Mouse (Mus musculus) embryonic facial prominence, embryonic 12.5 days (tissue): Measurements from ENCODE around the gene Mansc4. TPM values are rescaled to one million over a fixed set of nuclear protein-coding genes. Genes with fewer than 3 reads are reported as not detected.

Experiments
- ATAC-seq: fragments of 200-750 bp; cut with Nextera tagmentation; 2 replicates; pipeline ENCODE4 v1.8.0; 2017; ENCODE audit not compliant: insufficient number of reproducible peaks, insufficient read depth, low FRiP score, low TSS enrichment
- H3K27ac ChIP-seq: fragments of 300-500 bp; sonication (generic); 2 replicates; pipeline ENCODE4 v1.5.1; 2016; ENCODE audit warnings: mild to moderate bottlenecking
- H3K27me3 ChIP-seq: fragments of 300-500 bp; sonication (generic); 2 replicates; pipeline ENCODE4 v1.6.1; 2016; ENCODE audit warnings: mild to moderate bottlenecking, moderate library complexity
- H3K36me3 ChIP-seq: fragments of 300-500 bp; sonication (generic); 2 replicates; pipeline ENCODE4 v1.6.1; 2016; ENCODE audit warnings: mild to moderate bottlenecking
- H3K4me1 ChIP-seq: fragments of 300-500 bp; sonication (generic); 2 replicates; pipeline ENCODE4 v1.6.1; 2016
- H3K4me2 ChIP-seq: fragments of 300-500 bp; sonication (generic); replicated peaks from 2 replicates; pipeline ENCODE4 v1.6.1; 2016; ENCODE audit warnings: mild to moderate bottlenecking, moderate library complexity
- H3K4me3 ChIP-seq: fragments of 300-500 bp; sonication (generic); 2 replicates; pipeline ENCODE4 v1.5.1; 2016; ENCODE audit warnings: mild to moderate bottlenecking
- H3K9ac ChIP-seq: fragments of 300-500 bp; sonication (generic); 2 replicates; pipeline ENCODE4 v1.6.1; 2016; ENCODE audit warnings: mild to moderate bottlenecking, moderate library complexity
- H3K9me3 ChIP-seq: fragments of 300-500 bp; sonication (generic); 2 replicates; pipeline ENCODE4 v1.6.1; 2016; ENCODE audit warnings: mild to moderate bottlenecking, moderate library complexity
- WGBS: fragments of 180-500 bp; shearing (Covaris S2); methylation state at CpG from one replicate; pipeline ENCODE4 v1.1.7; 2016; 5-methylcytosine and 5-hydroxymethylcytosine counted together
- polyA plus RNA-seq: library from polyadenylated mRNA; unstranded; fragments of >200 nt; fragmentation: Nextera tagmentation; extraction: Ambion mirVana; gene quantifications from 2 replicates; pipeline ENCODE4 v1.2.1, GENCODE M21; 2016

Gene Mansc4
- polyA plus RNA-seq, 1 experiment from 2014 or later: 2.7 TPM

DNA sequence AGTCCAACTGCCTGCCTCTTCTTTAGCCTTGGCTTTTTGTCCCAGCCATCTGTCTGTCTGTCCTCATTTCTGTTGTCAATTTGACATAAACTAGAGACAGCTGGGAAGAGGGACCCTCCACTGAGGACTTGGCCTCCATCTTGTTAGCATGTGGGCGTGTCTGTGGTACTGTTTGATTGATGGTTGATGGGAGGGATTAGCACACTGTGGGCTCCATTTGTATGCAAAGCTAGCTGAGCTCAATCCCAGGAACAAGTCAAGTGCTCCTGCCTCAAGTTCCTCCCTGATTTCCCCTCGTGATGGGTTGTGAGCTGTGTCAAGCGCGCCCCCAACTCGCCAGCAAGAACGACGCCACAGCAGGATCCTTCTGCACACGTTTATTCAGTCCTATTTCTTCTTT, 10.0 kb downstream of the Mansc4 start:
- Histone ChIP-seq H3K27ac (no peak overlapping the region), H3K4me1 (no peaks in the 10 kb centered on the region), H3K4me2 (no peak overlapping the region), H3K27me3 (no peaks in the 10 kb centered on the region), H3K9ac (no peak overlapping the region), H3K4me3 (no peak overlapping the region), H3K9me3 (no peaks in the 10 kb centered on the region), H3K36me3 (peaks cover 18% of the 10 kb centered on the region)
- no peak for ATAC-seq
- 85% methylated on average over 8 of the region's 8 CpGs for WGBS

GRCm38 (mm10) chr6:147075808-147076387, 10.9 kb downstream of the Mansc4 start:
- Histone ChIP-seq H3K9ac (no peak overlapping the region), H3K4me3 (no peak overlapping the region), H3K9me3 (no peaks in the 10 kb centered on the region), H3K27me3 (no peaks in the 10 kb centered on the region), H3K27ac (no peak overlapping the region), H3K4me1 (no peaks in the 10 kb centered on the region), H3K36me3 (peaks cover 22% of the 10 kb centered on the region), H3K4me2 (no peak overlapping the region)
- no peak for ATAC-seq
- 61% methylated on average over 5 of the region's 5 CpGs for WGBS

GRCm38 (mm10) chr6:147064944-147065261, 21.9 kb downstream of the Mansc4 start:
- H3K9me3 ChIP-seq: no peaks in the 10 kb centered on the region
- no peak overlapping the region for H3K4me3 ChIP-seq
- no peaks in the 10 kb centered on the region for H3K27me3 ChIP-seq
- no peak overlapping the region for H3K4me2 ChIP-seq
- no peak overlapping the region for H3K9ac ChIP-seq
- peaks cover 45% of the 10 kb centered on the region for H3K36me3 ChIP-seq
- H3K4me1 ChIP-seq: no peaks in the 10 kb centered on the region; the same call in 1 of the 2 replicates
- no peak for ATAC-seq
- H3K27ac ChIP-seq: no peak overlapping the region
- WGBS: 84% methylated on average over 6 of the region's 6 CpGs

DNA sequence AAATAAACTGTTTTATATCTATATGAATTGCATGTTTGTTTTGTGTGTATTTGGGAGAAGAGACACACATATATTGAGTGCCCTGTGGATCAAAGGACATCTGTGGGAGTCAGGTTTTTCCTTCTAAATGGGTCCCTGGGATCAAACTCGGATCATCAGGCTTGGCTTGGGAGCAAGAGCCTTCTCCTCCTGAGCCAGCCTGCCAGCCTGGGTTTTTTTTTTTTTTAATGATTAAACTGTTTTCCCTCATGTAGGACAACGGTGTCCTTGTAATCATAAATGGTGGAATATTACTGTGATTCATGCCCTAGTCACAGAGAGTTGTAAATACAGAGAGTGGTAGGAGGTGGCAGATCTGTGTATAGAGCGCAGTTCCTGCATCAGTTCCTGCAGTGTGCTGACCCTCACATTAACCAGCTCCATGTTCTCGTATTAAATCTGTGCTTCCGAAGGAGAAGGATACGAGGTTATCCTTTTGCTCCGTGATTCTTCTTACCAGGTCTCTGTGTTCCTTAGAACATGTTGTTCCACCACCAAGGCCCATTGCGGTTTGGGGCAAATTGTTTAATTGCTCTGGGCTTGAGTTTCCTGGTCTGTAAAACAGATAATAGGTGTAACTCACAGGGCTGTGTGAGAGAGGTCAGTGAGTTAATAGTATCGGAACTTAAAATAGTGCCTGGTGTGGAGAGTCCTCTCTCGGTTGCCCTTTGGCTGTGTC, 22.4 kb downstream of the Mansc4 start:
- Histone ChIP-seq H3K27ac (no peak overlapping the region), H3K27me3 (no peaks in the 10 kb centered on the region), H3K4me1 (no peaks in the 10 kb centered on the region; the same call in 1 of the 2 replicates), H3K9me3 (no peaks in the 10 kb centered on the region), H3K36me3 (peaks cover 48% of the 10 kb centered on the region), H3K4me3 (no peak overlapping the region), H3K9ac (no peak overlapping the region), H3K4me2 (no peak overlapping the region)
- WGBS: 82% methylated on average over 10 of the region's 10 CpGs
- no peak for ATAC-seq

DNA sequence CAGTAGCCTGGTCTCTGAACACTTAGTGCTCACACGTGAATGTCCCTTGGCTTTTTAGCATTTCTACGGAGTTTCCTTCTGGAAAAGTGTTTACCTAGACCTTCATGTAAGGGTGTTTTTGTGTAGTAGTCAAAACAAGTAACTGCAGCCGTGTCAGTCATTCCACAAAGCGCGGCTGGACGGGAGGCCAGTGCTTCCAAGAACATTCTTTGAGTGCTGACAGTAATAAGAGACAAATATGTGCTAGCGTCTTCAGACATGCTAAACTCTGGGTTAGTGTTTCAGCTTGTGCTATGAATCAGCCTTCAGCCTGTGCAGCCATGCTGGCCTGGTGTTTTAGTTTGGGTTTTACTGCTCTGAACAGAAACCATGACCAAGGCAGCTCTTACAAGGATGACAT, 24.1 kb downstream of the Mansc4 start:
- Histone ChIP-seq H3K4me2 (no peak overlapping the region), H3K4me1 (no peaks in the 10 kb centered on the region; the same call in 1 of the 2 replicates), H3K27me3 (no peaks in the 10 kb centered on the region), H3K36me3 (peaks cover 54% of the 10 kb centered on the region), H3K4me3 (no peak overlapping the region), H3K9ac (no peak overlapping the region), H3K27ac (0 out of 2 replicates have a peak overlapping the region, but pooled peaks have one; percentile 6), H3K9me3 (no peaks in the 10 kb centered on the region)
- 80% methylated on average over 7 of the region's 7 CpGs for WGBS
- ATAC-seq: no peak

DNA sequence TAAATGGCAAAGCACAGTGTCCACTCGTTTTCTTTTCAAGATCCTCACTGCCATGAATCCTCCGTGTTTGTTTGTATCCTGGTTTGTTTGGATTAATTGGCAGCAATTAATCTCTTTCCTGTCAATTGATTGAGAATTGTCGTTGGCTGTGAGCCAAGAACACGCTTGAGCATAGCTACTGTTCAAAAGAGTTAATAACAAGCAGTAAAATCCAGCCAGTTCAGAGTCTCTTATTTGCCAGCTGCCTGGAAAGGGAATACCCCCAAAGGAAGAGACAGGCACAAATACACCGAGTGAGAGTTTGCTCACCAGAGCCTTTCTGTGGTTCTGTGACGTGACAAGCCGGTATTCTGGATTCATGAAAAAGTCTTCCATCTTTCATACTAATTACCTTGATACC, 24.8 kb downstream of the Mansc4 start:
- no peak for ATAC-seq
- H3K27ac ChIP-seq: no peak overlapping the region
- H3K4me2 ChIP-seq: no peak overlapping the region
- no peaks in the 10 kb centered on the region for H3K27me3 ChIP-seq
- no peak overlapping the region for H3K9ac ChIP-seq
- H3K4me3 ChIP-seq: no peak overlapping the region
- WGBS: 70% methylated on average over 7 of the region's 7 CpGs
- peaks cover 52% of the 10 kb centered on the region for H3K36me3 ChIP-seq
- no peaks in the 10 kb centered on the region; the same call in 1 of the 2 replicates for H3K4me1 ChIP-seq
- H3K9me3 ChIP-seq: no peaks in the 10 kb centered on the region

GRCm38 (mm10) chr6:147061630-147062029, 25.2 kb downstream of the Mansc4 start:
- H3K4me3 ChIP-seq: no peak overlapping the region
- no peak for ATAC-seq
- no peaks in the 10 kb centered on the region for H3K9me3 ChIP-seq
- 84% methylated on average over 9 of the region's 9 CpGs for WGBS
- no peak overlapping the region for H3K9ac ChIP-seq
- no peaks in the 10 kb centered on the region for H3K27me3 ChIP-seq
- no peak overlapping the region for H3K27ac ChIP-seq
- H3K4me1 ChIP-seq: no peaks in the 10 kb centered on the region; the same call in 1 of the 2 replicates
- H3K36me3 ChIP-seq: peaks cover 50% of the 10 kb centered on the region
- H3K4me2 ChIP-seq: no peak overlapping the region

GRCm38 (mm10) chr6:147059326-147059725, 27.5 kb downstream of the Mansc4 start:
- WGBS: 76% methylated on average over 7 of the region's 7 CpGs
- ATAC-seq: no peak
- H3K4me3 ChIP-seq: no peak overlapping the region
- no peaks in the 10 kb centered on the region for H3K9me3 ChIP-seq
- no peak overlapping the region for H3K4me2 ChIP-seq
- peaks cover 48% of the 10 kb centered on the region for H3K36me3 ChIP-seq
- H3K27me3 ChIP-seq: no peaks in the 10 kb centered on the region
- H3K27ac ChIP-seq: no peak overlapping the region
- no peaks in the 10 kb centered on the region; the same call in 1 of the 2 replicates for H3K4me1 ChIP-seq
- H3K9ac ChIP-seq: no peak overlapping the region

DNA sequence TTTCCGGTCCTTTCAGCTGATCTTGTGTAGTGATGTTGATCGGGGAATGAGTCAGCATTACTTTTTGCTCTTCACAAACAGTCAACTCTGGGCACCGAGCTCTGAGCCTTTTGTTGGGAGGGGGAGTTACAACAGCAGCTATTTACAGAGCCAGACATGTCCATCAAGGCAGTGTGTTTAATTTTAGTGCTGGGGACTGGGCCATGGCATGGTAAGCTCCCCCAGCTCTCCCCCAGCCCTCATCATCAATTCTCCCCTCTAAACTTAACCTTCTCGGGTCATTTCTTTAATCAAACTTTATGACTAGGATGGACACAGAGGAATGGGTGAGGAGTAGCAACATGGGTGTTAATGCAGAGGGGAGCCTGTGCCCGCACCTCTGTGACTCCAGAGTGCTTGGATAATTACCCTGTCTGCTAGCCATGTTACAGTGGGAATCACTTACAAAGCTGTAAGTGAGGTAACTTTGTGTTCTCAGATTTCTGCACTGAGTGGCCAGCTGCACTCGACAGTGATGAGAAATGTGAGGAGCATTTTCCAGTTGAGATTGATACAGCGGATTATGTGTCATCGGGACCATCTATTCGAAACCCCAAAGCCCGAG, 31.4 kb downstream of the Mansc4 start:
- Histone ChIP-seq H3K4me2 (no peak overlapping the region), H3K27me3 (no peaks in the 10 kb centered on the region), H3K36me3 (peaks cover 60% of the 10 kb centered on the region), H3K9ac (no peak overlapping the region), H3K4me1 (no peaks in the 10 kb centered on the region), H3K27ac (no peak overlapping the region), H3K9me3 (no peaks in the 10 kb centered on the region), H3K4me3 (no peak overlapping the region)
- ATAC-seq: no peak
- WGBS: 75% methylated on average over 10 of the region's 10 CpGs

- peaks cover 57% of the 10 kb centered on the region for H3K36me3 ChIP-seq
- no peak for ATAC-seq
These were observed 32.8 kb downstream of the Mansc4 start for GRCm38 (mm10) chr6:147053785-147054646.

GRCm38 (mm10) chr6:147052440-147052839, 34.4 kb downstream of the Mansc4 start:
- Histone ChIP-seq H3K9me3 (no peaks in the 10 kb centered on the region), H3K27me3 (no peaks in the 10 kb centered on the region), H3K4me2 (no peak overlapping the region), H3K9ac (no peak overlapping the region), H3K36me3 (peaks cover 63% of the 10 kb centered on the region), H3K27ac (no peak overlapping the region), H3K4me3 (no peak overlapping the region), H3K4me1 (no peaks in the 10 kb centered on the region)
- WGBS: 91% methylated on average over 9 of the region's 9 CpGs
- no peak for ATAC-seq

More at GRCm38 (mm10) chr6:147053785-147054646, 32.8 kb downstream of the Mansc4 start:
- no peaks in the 10 kb centered on the region for H3K4me1 ChIP-seq
- H3K27me3 ChIP-seq: no peaks in the 10 kb centered on the region
- H3K9ac ChIP-seq: 0 out of 2 replicates have a peak overlapping the region, but pooled peaks have one; percentile 10
- 77% methylated on average over 19 of the region's 19 CpGs for WGBS
- no peak overlapping the region for H3K4me2 ChIP-seq
- no peak overlapping the region for H3K27ac ChIP-seq
- no peak overlapping the region for H3K4me3 ChIP-seq
- H3K9me3 ChIP-seq: no peaks in the 10 kb centered on the region
